Mouse (Mus musculus) cerebellum, adult 11 months (tissue): Measurements from ENCODE around the gene Chfr.
A peak's percentile ranks its signal among the peaks of the same experiment; 100 is the strongest.
"Not testable (repeated sequence)": the region's sequence is repeated elsewhere in the genome, so short reads cannot be mapped to it uniquely, and the experiment has no call there.

Experiments
- DNase-seq: peaks from one replicate; pipeline ENCODE4 v3.0.0; 2022

Gene Chfr

DNA sequence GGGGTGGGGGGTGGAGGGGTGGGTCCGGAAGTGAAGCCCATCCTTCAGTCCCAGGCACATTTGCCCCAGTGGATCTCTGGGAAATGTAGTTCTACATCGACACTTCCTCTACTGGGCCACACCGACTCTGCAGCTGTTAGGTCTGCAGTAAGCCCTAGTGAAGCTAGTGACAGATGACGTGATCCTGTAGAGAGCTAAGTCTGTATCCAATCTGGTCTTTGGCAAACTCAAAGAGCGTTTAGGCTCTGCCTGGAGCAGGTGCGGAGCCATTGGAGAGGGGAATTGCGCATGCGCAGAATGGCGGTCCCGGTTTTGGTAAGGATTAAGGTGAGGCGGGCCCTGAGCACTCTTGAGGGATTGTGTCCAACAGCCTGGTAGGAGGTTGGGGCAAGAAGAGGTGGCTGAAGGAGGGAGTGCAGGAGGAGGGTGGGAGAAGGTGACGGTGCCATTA lies 25.6 kb upstream of the Chfr start, which contains the start of gene Zfp605:
Gene Zfp605 (plus strand): TSS at position 102 of the 451 bp plus-strand sequence.
- peak; percentile 92 for DNase-seq

DNA sequence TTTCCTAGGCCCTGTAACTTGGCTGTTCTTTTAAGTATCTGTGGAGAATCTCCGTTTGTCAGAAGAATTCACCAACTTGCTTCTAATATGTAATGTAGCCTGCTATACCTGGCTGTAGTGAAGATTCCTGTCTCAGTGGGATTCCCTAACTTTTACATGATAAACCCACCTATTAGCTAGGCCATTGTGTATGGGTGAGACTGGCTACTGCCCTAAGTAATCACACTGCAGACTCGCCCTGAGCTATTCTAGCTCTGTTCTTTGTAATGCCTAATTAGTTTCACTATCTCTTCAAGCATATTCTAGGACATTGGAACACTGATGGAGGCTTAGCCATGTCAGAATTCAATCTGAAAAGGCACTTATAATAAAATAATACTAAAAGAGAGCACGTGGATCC lies 13.3 kb upstream of the Chfr start:
- DNase-seq = not testable (repeated sequence)

DNA sequence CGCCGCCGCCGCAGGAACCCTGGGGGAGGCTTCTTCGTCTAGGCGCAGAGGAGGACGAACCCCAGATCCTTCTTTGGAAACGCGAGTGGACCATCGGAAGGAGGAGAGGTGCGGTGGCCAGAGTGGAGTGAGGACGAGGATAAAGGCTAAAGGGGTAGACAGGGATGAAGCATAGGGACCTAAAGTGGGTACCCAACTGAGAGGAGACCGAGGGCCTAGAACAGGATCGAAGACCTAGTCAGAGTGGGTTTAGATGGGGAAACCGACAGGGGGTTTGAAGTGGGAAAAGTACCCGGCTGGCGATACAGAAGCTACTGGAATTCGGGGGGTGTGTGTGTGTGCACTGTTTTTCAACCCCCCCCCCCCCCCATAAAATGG lies 434 bp downstream of the Chfr start:
- no peak for DNase-seq

DNA sequence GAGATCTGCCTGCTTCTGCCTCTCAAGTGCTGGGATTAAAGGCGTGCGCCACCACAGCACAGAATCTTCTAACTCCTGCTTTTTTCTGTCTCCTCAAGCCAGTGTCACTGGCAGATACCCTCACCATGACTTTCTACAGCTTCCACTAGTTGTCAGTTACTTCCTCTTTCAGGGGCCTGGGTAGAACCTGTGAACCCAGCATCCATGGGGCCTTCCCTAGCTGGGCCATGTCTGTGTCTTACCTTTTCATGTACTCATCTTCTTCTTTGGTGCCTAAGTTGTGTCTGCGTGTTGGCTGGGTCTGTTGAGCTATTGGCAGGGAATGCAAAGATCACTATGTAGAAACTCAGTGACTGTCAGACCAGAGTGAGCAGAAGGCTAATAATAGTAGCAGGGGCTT lies 2.2 kb downstream of the Chfr start:
- no peak for DNase-seq

- DNase-seq = no peak
These were observed 3.7 kb downstream of the Chfr start for GRCm38 (mm10) chr5:110139325-110139724.

- no peak for DNase-seq
These were observed 4.8 kb downstream of the Chfr start for GRCm38 (mm10) chr5:110140424-110140823.

DNA sequence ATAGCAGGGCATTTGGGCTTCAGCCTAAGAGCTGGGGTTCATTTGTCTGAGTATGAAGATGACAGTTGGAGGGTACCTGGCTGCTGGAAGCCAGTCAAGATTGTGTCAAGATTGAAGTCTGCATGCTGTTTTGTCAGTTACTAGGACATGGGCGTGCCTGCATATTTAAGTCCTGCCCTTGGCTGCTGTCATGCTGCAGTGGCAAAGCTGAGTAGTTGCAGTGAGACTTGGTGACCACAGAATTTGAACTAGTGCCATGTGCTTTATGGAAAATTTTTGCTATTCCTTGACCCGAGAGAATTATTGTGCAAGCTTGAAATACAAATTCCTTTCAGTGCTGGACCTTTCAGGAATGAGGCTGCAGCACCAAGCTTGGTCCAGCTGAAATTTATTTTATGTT lies 6.7 kb downstream of the Chfr start:
- no peak for DNase-seq

- no peak for DNase-seq
These were observed 7.4 kb downstream of the Chfr start for GRCm38 (mm10) chr5:110143007-110143406.

- no peak for DNase-seq
These were observed 33.7 kb downstream of the Chfr start for GRCm38 (mm10) chr5:110169374-110169773.

DNA sequence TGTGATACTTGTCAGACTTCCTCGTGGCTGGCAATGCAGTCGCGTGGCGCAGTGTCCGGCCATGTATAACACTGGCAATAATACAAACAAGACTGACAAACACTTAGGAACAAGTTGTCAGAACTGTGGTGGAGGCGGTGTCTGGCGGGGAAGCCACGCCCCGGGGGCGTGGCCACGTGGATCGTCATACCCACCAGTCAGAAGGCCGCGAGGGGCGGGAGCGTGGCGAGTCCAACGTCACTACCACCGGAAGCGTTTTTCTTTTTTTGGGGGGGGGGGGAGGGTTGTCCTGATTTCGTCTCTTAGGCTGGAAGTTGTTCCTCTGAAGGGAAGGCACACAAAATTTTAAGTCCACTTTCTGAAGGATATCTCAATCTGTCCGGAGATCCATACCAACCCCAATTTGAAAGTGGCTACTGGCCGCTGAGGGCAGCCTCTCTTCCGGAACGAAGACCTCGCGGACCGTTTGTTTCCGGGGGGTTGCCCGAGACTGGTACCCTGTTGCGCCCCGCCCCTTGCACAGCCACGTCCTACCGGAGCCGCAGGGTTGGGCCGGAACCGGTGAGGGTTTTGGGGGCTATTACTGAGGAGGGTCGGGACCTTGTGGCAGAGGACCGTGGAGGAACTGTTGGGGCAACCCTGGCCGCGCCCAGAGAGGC lies 40.8 kb downstream of the Chfr start, which contains the start of gene Golga3:
Gene Golga3 (plus strand): TSS at position 340 of the 659 bp plus-strand sequence.
- DNase-seq = peak; percentile 92

GRCm38 (mm10) chr5:110177021-110177420 lies 41.4 kb downstream of the Chfr start:
- DNase-seq = no peak

GRCm38 (mm10) chr5:110178628-110179027 lies 43.0 kb downstream of the Chfr start:
- DNase-seq = no peak

GRCm38 (mm10) chr5:110181716-110182115 lies 46.1 kb downstream of the Chfr start:
- DNase-seq = no peak

GRCm38 (mm10) chr5:110203164-110203895 lies 67.7 kb downstream of the Chfr start:
- DNase-seq = no peak

GRCm38 (mm10) chr5:110204777-110205176 lies 69.1 kb downstream of the Chfr start:
- DNase-seq = no peak

GRCm38 (mm10) chr5:110211312-110211711 lies 75.7 kb downstream of the Chfr start:
- DNase-seq = no peak

DNA sequence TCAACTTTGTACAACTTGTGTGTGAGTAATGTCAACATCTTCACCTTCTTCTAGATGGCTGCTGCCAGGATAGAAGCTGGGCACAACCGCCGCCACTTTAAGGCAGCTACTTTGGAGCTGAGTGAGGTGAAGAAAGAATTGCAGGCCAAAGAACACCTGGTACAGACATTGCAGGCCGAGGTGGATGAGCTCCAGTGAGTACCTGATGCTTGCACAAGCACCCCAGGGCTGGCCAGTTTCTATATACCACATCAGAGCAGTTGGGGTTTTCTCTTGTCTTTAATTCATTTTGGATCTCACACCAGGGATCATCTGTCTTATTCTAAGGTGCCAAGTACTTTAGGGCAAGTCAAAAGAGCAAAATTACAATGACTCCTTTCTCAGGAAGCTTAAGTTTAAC lies 81.1 kb downstream of the Chfr start:
- no peak for DNase-seq

GRCm38 (mm10) chr5:110220331-110220730 lies 84.7 kb downstream of the Chfr start:
- no peak for DNase-seq
